Mouse (Mus musculus) limb, embryonic 15.5 days (tissue): Measurements from ENCODE around the gene Ank3. TPM values are rescaled to one million over a fixed set of nuclear protein-coding genes. Genes with fewer than 3 reads are reported as not detected.

Experiments used
- ATAC-seq: fragments of 200-750 bp; cut with Nextera tagmentation; 2 replicates; pipeline ENCODE4 v1.8.0; 2017; ENCODE audit warnings: low read depth, moderate TSS enrichment; ENCODE audit not compliant: insufficient number of reproducible peaks, low FRiP score, low TSS enrichment
- H3K27ac ChIP-seq: fragments of 300-500 bp; sonication (generic); 2 replicates; pipeline ENCODE4 v1.5.1; 2015; ENCODE audit warnings: moderate library complexity, mild to moderate bottlenecking, inconsistent platforms
- H3K27me3 ChIP-seq: fragments of 300-500 bp; sonication (generic); 2 replicates; pipeline ENCODE4 v1.6.1; 2015; ENCODE audit warnings: inconsistent platforms
- H3K36me3 ChIP-seq: fragments of 300-500 bp; sonication (generic); 2 replicates; pipeline ENCODE4 v1.6.1; 2015; ENCODE audit warnings: inconsistent platforms
- H3K4me1 ChIP-seq: fragments of 300-500 bp; sonication (generic); 2 replicates; pipeline ENCODE4 v1.6.1; 2015; ENCODE audit warnings: inconsistent platforms
- H3K4me2 ChIP-seq: fragments of 300-500 bp; sonication (generic); 2 replicates; pipeline ENCODE4 v1.6.1; 2015; ENCODE audit warnings: mild to moderate bottlenecking, inconsistent platforms
- H3K4me3 ChIP-seq: fragments of 300-500 bp; sonication (generic); 2 replicates; pipeline ENCODE4 v1.5.1; 2015; ENCODE audit warnings: mild to moderate bottlenecking, inconsistent platforms
- H3K9ac ChIP-seq: fragments of 300-500 bp; sonication (generic); 2 replicates; pipeline ENCODE4 v1.6.1; 2015; ENCODE audit warnings: inconsistent platforms
- H3K9me3 ChIP-seq: fragments of 300-500 bp; sonication (generic); 2 replicates; pipeline ENCODE4 v1.6.1; 2016; ENCODE audit warnings: inconsistent platforms
- WGBS: fragments of 180-500 bp; shearing (Covaris S2); methylation state at CpG from one replicate; pipeline ENCODE4 v1.1.7; 2015; 5-methylcytosine and 5-hydroxymethylcytosine counted together
- polyA plus RNA-seq: library from polyadenylated mRNA; unstranded; fragments of >200 nt; fragmentation: Nextera tagmentation; extraction: Ambion mirVana; gene quantifications from 2 replicates; pipeline ENCODE4 v1.2.1, GENCODE M21; 2015

Ank3 gene
- polyA plus RNA-seq, 1 experiment from 2014 or later = 29.1 TPM

DNA sequence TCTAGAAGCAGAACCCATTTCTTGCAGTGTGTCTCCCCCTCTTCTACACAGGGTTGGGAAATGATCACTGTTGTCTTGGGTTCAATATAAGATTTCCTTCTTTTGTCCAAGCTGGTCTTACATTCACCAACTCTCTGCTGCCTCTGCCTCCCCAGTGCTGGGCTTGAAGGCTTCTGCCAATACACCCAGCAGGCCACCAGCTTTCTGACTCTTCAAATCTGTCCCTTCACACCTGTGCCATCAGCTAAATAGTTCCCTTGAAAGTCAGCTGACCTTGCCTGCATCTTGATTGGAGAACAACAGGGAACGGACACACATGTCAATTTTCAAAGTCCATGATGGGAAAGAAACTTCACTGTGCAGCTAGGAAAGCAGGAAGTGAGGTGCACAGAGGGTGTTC lies 300.1 kb downstream of the Ank3 start:
- no peaks in the 10 kb centered on the region for H3K36me3 ChIP-seq
- 84% methylated on average over 1 of the region's 1 CpGs for WGBS
- H3K9me3 ChIP-seq = no peaks in the 10 kb centered on the region
- H3K4me3 ChIP-seq = no peak overlapping the region
- no peaks in the 10 kb centered on the region for H3K27me3 ChIP-seq
- no peak overlapping the region for H3K4me2 ChIP-seq
- no peak overlapping the region for H3K9ac ChIP-seq
- no peak overlapping the region for H3K27ac ChIP-seq
- no peak for ATAC-seq
- H3K4me1 ChIP-seq = no peaks in the 10 kb centered on the region

DNA sequence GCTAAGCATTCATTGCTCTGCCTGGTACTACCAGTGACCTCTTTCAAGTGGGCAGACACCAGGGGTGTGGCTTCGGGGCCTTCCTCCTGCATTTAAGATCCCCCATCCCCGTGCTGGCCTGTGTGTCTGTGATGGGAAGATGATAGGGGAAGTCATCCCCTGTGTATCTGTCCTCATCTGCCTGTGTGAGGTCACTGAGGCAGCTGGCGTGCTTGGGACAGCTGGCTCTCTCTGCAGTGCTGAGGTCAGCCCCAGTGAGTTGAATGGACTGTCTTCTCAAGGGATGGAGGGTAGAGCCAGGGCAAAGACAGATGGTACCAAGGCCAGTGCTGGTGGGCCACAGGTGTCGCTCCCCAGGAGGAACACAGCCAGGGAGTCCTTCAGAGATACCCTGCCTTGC lies 302.7 kb downstream of the Ank3 start:
- WGBS = 55% methylated on average over 4 of the region's 4 CpGs
- ATAC-seq = no peak
- Histone ChIP-seq H3K4me1 (peaks cover 5% of the 10 kb centered on the region), H3K4me3 (no peak overlapping the region), H3K9ac (no peak overlapping the region), H3K27ac (no peak overlapping the region), H3K36me3 (no peaks in the 10 kb centered on the region), H3K4me2 (no peak overlapping the region), H3K9me3 (no peaks in the 10 kb centered on the region), H3K27me3 (no peaks in the 10 kb centered on the region)

DNA sequence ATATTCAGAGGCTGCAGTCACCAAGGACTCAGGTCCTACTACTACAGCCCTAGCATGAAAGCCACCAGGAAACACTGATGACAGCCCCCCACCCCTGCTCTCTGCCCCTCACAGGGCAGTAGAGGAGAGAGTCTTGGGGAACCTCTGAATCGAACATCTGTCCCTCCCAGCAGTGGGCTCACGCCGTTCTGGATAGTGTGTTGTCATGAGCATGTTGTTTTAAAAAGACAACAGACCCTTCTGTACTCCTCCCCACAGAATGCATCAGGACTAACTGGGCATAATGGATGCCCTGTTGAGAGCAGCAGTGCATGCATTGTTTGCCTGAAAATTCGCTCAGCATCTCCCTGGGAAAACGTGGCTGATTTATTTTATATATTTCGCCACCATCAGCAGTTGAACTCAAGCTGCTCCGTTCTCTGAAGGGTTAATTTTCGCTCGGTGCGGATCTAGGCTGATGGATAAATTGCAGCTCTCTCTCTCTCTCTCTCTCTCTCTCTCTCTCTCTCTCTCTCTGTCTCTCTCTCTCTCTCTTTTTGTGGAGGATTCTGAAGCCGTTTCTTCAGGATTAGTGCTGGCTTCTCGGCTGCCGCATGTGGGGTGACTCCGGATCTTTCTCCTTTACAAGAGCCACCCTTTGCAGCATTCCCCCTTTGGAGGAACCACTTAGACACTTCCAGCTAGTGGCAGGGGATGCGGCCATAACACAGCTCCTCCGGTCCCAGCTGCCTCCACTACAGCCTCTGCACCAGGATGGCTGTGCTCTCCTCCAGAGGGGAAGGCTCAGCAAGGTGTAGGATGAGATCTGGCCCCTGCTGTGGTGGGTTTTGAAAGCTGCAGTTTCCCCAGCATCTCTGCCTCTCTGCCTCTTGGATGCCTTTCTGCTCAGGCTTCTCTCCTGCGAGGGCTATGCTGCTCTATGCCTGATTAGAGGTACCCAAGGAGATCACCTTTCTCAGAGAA lies 307.5 kb downstream of the Ank3 start:
- H3K4me3 ChIP-seq = peak overlapping the region; percentile 24
- peaks cover 19% of the 10 kb centered on the region for H3K4me1 ChIP-seq
- no peaks in the 10 kb centered on the region for H3K36me3 ChIP-seq
- WGBS = 11% methylated on average over 17 of the region's 17 CpGs
- H3K27ac ChIP-seq = no peak overlapping the region
- no peaks in the 10 kb centered on the region for H3K9me3 ChIP-seq
- no peaks in the 10 kb centered on the region for H3K27me3 ChIP-seq
- no peak for ATAC-seq
- no peak overlapping the region for H3K9ac ChIP-seq
- H3K4me2 ChIP-seq = peak overlapping the region; percentile 39

DNA sequence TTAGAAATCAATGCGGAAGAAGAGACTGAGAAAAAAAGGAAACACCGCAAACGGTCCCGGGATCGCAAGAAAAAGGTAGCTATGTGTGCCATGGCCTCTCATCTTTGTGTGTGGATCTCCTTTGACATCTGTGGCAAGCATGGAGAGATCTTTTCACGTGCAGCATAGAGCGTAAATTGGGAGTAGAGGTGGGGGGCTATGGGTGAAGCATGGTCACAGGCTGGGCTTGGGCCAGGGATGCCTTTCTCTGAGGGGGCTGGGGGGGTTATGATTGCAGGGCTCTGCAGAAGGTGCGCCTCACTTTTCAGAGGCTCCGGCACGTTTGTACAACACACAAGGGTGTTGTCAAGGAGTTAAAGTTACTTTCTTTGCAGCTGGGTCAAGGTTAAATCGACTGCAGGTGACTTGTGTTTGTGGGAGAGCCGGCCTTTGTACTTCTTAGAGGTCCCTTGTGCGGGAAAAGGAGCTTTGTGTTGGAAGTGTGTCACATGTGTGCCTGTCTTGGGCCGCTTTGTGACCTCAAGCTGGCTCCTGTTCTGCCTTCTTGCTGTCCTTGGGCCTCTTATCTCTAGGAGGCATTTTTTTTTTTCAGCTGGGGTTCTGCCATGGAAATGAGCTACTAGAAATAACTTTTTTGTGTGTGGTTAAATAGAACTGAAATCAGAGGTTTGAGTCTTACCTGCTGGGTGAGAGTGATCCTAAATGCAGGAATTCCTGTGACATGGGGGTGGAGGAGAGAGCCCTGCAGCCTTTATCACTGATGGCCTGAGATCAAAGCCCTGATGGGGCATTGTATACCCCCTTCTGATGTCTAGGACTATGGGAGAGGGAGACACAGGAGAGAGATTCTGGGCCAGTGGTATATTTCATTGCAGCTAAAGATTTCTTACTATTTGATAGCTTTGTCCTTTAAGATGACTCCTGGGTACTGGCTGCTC lies 308.5 kb downstream of the Ank3 start:
- ATAC-seq = no peak
- 36% methylated on average over 14 of the region's 14 CpGs for WGBS

DNA sequence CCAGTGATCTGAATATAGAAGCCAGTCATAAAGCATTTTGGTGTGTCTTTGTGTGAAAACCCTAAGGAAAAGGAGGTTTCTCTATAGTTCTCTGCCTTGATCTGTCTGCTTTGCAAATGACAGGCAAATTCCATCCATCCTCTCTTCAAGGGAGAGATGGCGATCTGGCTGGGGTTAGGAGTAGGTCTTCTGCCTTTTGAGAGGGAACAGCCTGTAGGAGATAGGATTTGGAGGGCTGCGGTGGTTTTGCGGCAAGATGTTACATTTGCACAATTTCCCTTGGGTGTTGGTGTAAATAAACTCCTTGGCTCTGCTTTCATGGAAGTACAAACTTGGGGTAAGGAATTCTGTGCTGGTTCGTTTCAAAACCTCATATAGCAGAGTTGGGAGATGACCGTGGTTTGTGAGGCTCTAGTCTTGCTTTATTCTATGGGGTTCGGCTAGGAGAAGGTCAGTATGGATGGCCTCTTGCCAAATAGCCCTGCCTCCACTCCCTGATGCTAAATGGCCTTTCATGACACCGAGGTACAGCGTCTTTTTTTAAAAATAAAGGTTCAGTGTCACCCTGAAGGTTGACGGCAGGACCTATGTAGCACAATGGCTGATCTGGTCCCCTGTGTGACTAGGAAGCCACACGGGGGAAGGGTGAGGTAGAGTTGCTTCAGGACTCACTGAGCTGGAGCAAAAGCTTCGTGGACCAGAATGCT lies 309.4 kb downstream of the Ank3 start:
- H3K4me2 ChIP-seq = no peak overlapping the region
- H3K9me3 ChIP-seq = no peaks in the 10 kb centered on the region
- H3K4me1 ChIP-seq = peaks cover 19% of the 10 kb centered on the region
- no peaks in the 10 kb centered on the region for H3K27me3 ChIP-seq
- no peaks in the 10 kb centered on the region for H3K36me3 ChIP-seq
- no peak for ATAC-seq
- WGBS = 78% methylated on average over 11 of the region's 11 CpGs
- H3K9ac ChIP-seq = no peak overlapping the region
- no peak overlapping the region for H3K4me3 ChIP-seq
- H3K27ac ChIP-seq = no peak overlapping the region

More for the DNA sequence above, 308.5 kb downstream of the Ank3 start:
- Histone ChIP-seq H3K4me3 (peak overlapping the region; percentile 24), H3K27me3 (no peaks in the 10 kb centered on the region), H3K36me3 (no peaks in the 10 kb centered on the region), H3K27ac (no peak overlapping the region), H3K4me2 (peak overlapping the region; percentile 39), H3K9ac (no peak overlapping the region), H3K4me1 (peaks cover 19% of the 10 kb centered on the region), H3K9me3 (no peaks in the 10 kb centered on the region)

DNA sequence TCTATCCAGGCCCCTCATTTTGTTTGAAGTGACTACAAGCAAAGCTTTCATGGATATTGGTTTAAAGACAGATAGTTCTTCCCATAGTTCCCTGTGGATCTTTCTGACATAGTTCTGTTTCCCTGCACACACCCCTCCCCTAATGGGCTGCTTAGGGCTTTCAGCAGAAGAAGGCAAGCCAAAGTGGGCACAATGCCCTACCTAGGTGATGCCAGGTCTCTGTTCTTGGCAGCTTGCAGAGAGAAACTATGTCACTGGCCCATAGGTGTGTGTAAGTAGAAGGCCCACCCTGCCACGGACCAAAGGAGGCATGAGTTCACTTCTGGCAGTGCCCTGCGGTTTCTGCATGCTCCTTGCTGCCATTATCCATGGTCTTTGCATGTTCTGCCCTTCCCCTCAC lies 311.1 kb downstream of the Ank3 start:
- Histone ChIP-seq H3K27ac (no peak overlapping the region), H3K27me3 (no peaks in the 10 kb centered on the region), H3K9ac (no peak overlapping the region), H3K9me3 (no peaks in the 10 kb centered on the region), H3K36me3 (no peaks in the 10 kb centered on the region), H3K4me3 (no peak overlapping the region), H3K4me2 (no peak overlapping the region), H3K4me1 (peaks cover 19% of the 10 kb centered on the region)
- ATAC-seq = no peak
- 79% methylated on average over 2 of the region's 2 CpGs for WGBS

DNA sequence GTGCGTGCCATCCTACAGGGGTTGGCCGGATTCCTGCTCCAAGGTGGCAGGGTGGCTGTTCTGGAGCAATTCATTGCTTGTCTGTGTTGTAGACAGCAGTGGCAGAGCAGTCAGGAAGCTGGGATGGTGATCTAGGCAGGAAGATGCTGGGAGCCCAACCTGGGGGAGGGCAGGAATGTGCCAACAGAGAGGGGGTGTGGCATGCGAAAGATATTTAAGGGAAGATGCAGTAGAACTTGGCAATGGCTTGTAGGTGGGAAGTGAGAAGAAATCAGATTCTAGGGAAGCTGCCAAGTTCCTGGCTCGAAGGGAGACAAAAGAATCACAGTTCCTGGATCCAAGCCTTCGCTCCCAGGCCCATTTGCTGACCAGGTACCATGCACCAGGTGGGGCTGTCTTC lies 312.2 kb downstream of the Ank3 start:
- H3K27me3 ChIP-seq = no peaks in the 10 kb centered on the region
- no peak overlapping the region for H3K4me3 ChIP-seq
- no peaks in the 10 kb centered on the region for H3K9me3 ChIP-seq
- H3K27ac ChIP-seq = no peak overlapping the region
- 88% methylated on average over 5 of the region's 5 CpGs for WGBS
- no peaks in the 10 kb centered on the region for H3K36me3 ChIP-seq
- ATAC-seq = no peak
- H3K4me2 ChIP-seq = no peak overlapping the region
- peaks cover 18% of the 10 kb centered on the region for H3K4me1 ChIP-seq
- H3K9ac ChIP-seq = no peak overlapping the region

DNA sequence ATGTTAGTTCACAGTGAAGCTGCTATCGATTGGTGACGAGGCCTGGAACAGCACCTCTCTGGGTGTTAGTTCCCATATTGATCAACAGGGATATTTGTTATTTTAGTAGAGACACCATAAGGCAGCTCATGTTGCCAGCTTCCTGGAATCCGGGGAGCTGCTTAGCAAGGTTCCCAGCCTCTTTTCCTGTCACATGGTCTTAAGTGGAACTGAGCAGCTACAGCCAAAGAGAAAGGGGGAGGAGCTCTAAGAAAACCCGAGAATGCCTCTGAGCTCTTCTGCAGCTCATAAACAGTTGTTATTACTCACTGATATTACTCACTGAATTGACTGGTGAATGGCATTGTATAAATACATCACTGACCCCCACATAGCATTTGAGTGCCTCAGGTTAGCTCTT lies 318.3 kb downstream of the Ank3 start:
- WGBS = 59% methylated on average over 4 of the region's 4 CpGs
- Histone ChIP-seq H3K9ac (no peak overlapping the region), H3K27ac (no peak overlapping the region), H3K4me3 (no peak overlapping the region), H3K9me3 (no peaks in the 10 kb centered on the region), H3K4me1 (peaks cover 6% of the 10 kb centered on the region; the same call in 1 of the 2 replicates), H3K27me3 (no peaks in the 10 kb centered on the region), H3K36me3 (no peaks in the 10 kb centered on the region), H3K4me2 (no peak overlapping the region)
- no peak for ATAC-seq

DNA sequence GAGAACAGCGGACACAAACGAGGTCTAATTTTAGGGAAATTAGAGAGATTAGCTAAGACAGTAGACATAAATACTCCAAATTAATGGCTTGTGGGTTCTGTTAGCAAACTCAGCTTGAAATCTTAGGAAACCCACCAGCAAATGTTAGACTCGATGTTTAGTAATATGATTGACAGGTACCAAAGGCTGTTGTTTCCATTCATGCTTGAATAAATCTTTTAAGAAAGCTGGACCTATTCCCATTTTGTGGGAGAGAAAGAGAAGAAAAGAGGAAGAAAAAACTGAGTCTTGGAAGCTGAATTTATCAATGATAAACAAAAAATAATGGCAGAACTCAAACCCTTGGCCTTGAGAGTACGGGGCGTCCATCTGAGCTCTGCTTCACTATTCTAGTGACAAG lies 320.8 kb downstream of the Ank3 start:
- peaks cover 6% of the 10 kb centered on the region; the same call in 1 of the 2 replicates for H3K4me1 ChIP-seq
- H3K27ac ChIP-seq = no peak overlapping the region
- H3K9ac ChIP-seq = no peak overlapping the region
- WGBS = 77% methylated on average over 5 of the region's 5 CpGs
- no peaks in the 10 kb centered on the region for H3K27me3 ChIP-seq
- no peaks in the 10 kb centered on the region for H3K36me3 ChIP-seq
- H3K4me3 ChIP-seq = no peak overlapping the region
- no peak overlapping the region for H3K4me2 ChIP-seq
- ATAC-seq = no peak
- H3K9me3 ChIP-seq = no peaks in the 10 kb centered on the region

DNA sequence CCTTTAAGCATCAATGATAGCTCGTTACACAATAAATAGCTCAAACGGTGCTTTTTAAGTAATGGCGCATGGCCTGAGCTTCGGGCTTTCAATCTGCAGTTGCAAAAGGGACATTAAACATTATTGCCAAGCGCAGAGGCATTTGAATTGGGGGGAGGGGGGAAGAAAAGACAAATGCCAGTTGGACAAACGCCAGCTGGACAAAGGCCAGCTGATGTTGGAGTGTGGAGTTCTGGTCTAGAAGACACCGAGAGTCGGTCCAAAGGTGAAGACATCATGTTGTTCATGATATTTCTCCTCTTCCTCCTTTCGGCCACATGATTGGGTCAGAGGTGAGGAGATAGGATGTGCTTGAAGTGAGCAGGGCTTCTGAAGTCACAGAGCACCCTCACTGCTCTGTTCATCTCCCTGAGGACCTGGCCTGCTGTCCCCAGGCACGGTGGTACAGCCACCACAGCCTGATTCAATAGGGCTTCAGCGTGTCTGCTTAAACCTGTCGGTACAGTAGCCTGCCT lies 321.4 kb downstream of the Ank3 start:
- Histone ChIP-seq H3K4me2 (no peak overlapping the region), H3K4me1 (peaks cover 6% of the 10 kb centered on the region; the same call in 1 of the 2 replicates), H3K4me3 (no peak overlapping the region), H3K27me3 (no peaks in the 10 kb centered on the region), H3K9ac (no peak overlapping the region), H3K36me3 (no peaks in the 10 kb centered on the region), H3K9me3 (no peaks in the 10 kb centered on the region), H3K27ac (no peak overlapping the region)
- 36% methylated on average over 12 of the region's 12 CpGs for WGBS
- no peak for ATAC-seq

DNA sequence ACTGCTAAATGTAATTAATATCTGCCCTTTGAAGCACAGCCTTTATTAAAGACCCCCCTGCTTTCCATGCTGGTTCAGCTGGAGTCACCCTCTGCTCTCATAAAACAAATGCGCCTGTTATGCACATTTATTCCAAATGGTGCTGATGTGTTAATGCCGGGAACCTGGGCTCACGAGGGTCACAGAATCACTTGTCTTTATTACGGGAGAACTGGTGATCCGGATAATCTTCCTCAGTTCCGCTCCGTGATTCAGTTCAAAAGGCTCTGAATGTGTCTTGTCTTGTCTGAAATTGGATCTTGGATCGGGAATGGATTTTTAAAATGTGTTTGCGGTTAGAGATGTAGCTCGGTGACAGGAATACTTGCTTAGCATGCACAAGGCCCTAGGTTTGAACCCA lies 321.9 kb downstream of the Ank3 start:
- H3K9ac ChIP-seq = no peak overlapping the region
- no peak overlapping the region for H3K4me2 ChIP-seq
- no peak for ATAC-seq
- H3K27me3 ChIP-seq = no peaks in the 10 kb centered on the region
- 35% methylated on average over 10 of the region's 10 CpGs for WGBS
- H3K36me3 ChIP-seq = no peaks in the 10 kb centered on the region
- H3K9me3 ChIP-seq = no peaks in the 10 kb centered on the region
- peaks cover 6% of the 10 kb centered on the region; the same call in 1 of the 2 replicates for H3K4me1 ChIP-seq
- no peak overlapping the region for H3K4me3 ChIP-seq
- no peak overlapping the region for H3K27ac ChIP-seq
